Mouse (Mus musculus) embryonic facial prominence, embryonic 11.5 days (tissue): ENCODE results near the gene Fam131a. TPM values are rescaled to one million over a fixed set of nuclear protein-coding genes. Genes with fewer than 3 reads are reported as not detected.

ENCODE experiments used
- ATAC-seq: fragments of 200-750 bp; cut with Nextera tagmentation; replicated peaks from 2 replicates; pipeline ENCODE4 v1.8.0; 2017; ENCODE audit warnings: low read depth; ENCODE audit not compliant: insufficient number of reproducible peaks, low FRiP score, low TSS enrichment
- DNase-seq: peaks from one replicate; pipeline ENCODE4 v3.0.0-alpha.2; 2015; ENCODE audit warnings: low spot score
- H3K27ac ChIP-seq: fragments of 300-500 bp; sonication (generic); replicated peaks from 2 replicates; pipeline ENCODE4 v1.5.1; 2014; ENCODE audit warnings: mild to moderate bottlenecking, low read depth, low read length, control low read depth
- H3K27me3 ChIP-seq: fragments of 300-500 bp; sonication (generic); 2 replicates; pipeline ENCODE4 v1.6.1; 2014; ENCODE audit warnings: mild to moderate bottlenecking, low read length, moderate library complexity, mixed read lengths; ENCODE audit not compliant: control insufficient read depth, insufficient read depth
- H3K36me3 ChIP-seq: fragments of 300-500 bp; sonication (generic); replicated peaks from 2 replicates; pipeline ENCODE4 v1.6.1; 2014; ENCODE audit warnings: low read depth, mild to moderate bottlenecking, low read length, moderate library complexity, mixed read lengths; ENCODE audit not compliant: control insufficient read depth, insufficient read depth
- H3K4me1 ChIP-seq: fragments of 300-500 bp; sonication (generic); 2 replicates; pipeline ENCODE4 v1.6.1; 2014; ENCODE audit warnings: low read length, mixed read lengths; ENCODE audit not compliant: control insufficient read depth, insufficient read depth
- H3K4me2 ChIP-seq: fragments of 300-500 bp; sonication (generic); 2 replicates; pipeline ENCODE4 v1.6.1; 2014; ENCODE audit warnings: low read depth, mild to moderate bottlenecking, control low read depth, low read length, moderate library complexity
- H3K4me3 ChIP-seq: fragments of 300-500 bp; sonication (generic); 2 replicates; pipeline ENCODE4 v1.5.1; 2014; ENCODE audit warnings: low read depth, low read length, control low read depth
- H3K9ac ChIP-seq: fragments of 300-500 bp; sonication (generic); replicated peaks from 2 replicates; pipeline ENCODE4 v1.6.1; 2014; ENCODE audit warnings: mild to moderate bottlenecking, control low read depth, low read length
- H3K9me3 ChIP-seq: fragments of 300-500 bp; sonication (generic); replicated peaks from 2 replicates; pipeline ENCODE4 v1.6.1; 2016; ENCODE audit warnings: mild to moderate bottlenecking, low read length, inconsistent platforms, mixed read lengths; ENCODE audit not compliant: control insufficient read depth
- WGBS: fragments of 180-500 bp; shearing (Covaris S2); extraction: QIAGEN DNeasy Blood & Tissue Kit; methylation state at CpG from one replicate; pipeline ENCODE4 v1.1.7; 2014; 5-methylcytosine and 5-hydroxymethylcytosine counted together
- polyA plus RNA-seq: library from polyadenylated mRNA; unstranded; fragments of >200 nt; fragmentation: Nextera tagmentation; extraction: Ambion mirVana; gene quantifications from 2 replicates; pipeline ENCODE4 v1.2.1, GENCODE M21; 2014

Gene Fam131a
- polyA plus RNA-seq, 1 experiment from 2014 or later = 4.4 TPM

DNA sequence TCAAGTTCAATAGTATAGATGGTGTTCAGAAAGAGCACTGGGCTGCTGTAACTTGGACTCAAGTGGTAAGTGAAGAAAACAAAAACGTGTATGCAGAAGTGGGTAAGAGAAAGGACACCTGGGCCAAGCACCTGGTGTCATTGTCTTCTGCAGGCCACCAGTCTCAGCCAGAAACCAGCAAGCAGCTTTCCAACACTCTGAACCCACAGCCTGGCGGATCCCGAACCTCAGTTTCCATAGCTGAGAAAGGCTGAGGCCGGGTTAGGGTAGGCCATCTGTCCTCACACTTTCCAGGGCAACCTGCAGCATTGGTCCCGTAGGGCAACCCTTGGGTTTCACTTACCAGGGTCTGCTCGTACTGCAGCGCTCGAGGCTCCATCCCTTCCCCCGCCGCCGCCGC lies 22.5 kb downstream of the Fam131a start:
- DNase-seq (no peak), ATAC-seq (no peak; the same call in 1 of the 2 replicates)
- Histone ChIP-seq H3K4me2 (peak overlapping the region; percentile 89), H3K9me3 (no peaks in the 10 kb centered on the region), H3K4me1 (peaks cover 4% of the 10 kb centered on the region; the same call in 1 of the 2 replicates), H3K9ac (peak overlapping the region; percentile 83), H3K36me3 (peaks cover 3% of the 10 kb centered on the region; the same call in 1 of the 2 replicates), H3K27ac (peak overlapping the region; percentile 88), H3K27me3 (no peaks in the 10 kb centered on the region), H3K4me3 (peak overlapping the region; percentile 69)
- under 1% methylated on average over 12 of the region's 12 CpGs for WGBS

DNA sequence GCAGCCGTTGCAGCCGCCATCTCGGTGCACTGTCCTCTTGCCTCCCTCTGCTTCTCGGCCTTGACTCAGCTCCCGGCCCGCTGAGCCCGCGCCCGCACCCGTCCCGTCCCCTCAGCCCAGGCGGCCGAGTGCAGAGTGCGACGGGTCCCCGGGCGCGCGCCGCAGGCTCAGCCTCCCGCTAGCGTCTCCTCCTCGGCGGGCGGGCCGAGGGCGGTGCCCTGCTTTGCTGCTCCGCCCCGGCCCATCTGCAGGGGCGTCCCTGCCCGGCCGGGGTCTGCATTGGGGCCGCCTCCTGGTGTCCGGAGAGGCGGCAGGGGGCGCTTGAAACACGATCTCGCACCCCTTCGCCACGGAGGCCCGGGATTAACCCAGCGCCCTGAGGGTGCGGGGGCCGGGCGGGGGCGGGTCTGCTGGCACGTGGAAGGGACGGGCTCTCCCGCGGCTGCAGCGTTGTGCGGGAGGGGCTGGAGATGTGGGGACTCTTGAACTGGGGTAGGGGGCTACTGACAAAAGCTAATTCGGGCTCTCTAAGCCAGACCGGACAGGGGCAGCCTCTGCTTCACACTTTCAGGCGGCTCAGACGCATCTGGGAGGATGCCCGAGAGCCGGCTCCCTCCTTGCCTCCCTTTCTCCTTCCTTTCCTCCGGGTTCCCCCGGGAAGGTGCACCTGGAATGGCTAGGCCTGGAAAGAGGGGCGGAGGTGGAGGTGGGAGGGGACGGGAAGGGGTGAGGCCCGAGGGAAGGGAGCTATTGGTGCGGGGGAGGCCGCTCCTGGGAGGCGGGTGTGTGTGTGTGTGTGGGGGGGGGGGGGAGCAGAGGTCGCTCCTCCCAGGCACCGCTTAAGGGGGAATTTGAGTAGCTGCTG lies 23.2 kb downstream of the Fam131a start:
- peaks cover 4% of the 10 kb centered on the region; the same call in 1 of the 2 replicates for H3K4me1 ChIP-seq
- peak overlapping the region; percentile 89 for H3K4me2 ChIP-seq
- no peaks in the 10 kb centered on the region for H3K9me3 ChIP-seq
- H3K4me3 ChIP-seq = peak overlapping the region; percentile 69
- H3K36me3 ChIP-seq = peaks cover 3% of the 10 kb centered on the region; the same call in 1 of the 2 replicates
- WGBS = 0% methylated on average over 51 of the region's 68 CpGs
- H3K27ac ChIP-seq = peak overlapping the region; percentile 88
- H3K9ac ChIP-seq = peak overlapping the region; percentile 83
- DNase-seq (peak; percentile 93), ATAC-seq (peak; percentile 90)
- no peaks in the 10 kb centered on the region for H3K27me3 ChIP-seq

DNA sequence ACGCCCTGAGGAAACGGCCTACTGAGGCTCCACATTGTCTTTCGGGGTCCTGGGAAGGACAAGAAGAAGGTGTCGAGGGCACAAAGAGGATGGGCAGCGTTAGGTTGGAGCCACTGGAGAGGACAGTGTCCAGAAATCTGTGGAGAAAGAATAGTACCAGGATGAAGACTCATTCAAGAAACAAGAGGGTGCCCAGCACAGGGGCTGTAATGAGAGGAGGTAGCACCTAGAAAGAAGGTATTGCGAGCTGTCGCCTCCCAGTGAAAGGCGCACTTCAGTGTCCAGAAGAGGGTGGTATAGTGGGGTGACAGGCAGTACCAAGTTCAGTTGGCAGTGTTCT lies 23.8 kb downstream of the Fam131a start:
- Histone ChIP-seq H3K27ac (peak overlapping the region; percentile 88), H3K9me3 (no peaks in the 10 kb centered on the region), H3K4me1 (peaks cover 4% of the 10 kb centered on the region; the same call in 1 of the 2 replicates), H3K4me2 (peak overlapping the region; percentile 89), H3K9ac (peak overlapping the region; percentile 83), H3K27me3 (no peaks in the 10 kb centered on the region), H3K4me3 (peak overlapping the region; percentile 69), H3K36me3 (peaks cover 3% of the 10 kb centered on the region; the same call in 1 of the 2 replicates)
- under 1% methylated on average over 8 of the region's 8 CpGs for WGBS
- ATAC-seq = 0 out of 2 replicates have a peak, but pooled peaks have one; percentile 4
- DNase-seq = no peak

DNA sequence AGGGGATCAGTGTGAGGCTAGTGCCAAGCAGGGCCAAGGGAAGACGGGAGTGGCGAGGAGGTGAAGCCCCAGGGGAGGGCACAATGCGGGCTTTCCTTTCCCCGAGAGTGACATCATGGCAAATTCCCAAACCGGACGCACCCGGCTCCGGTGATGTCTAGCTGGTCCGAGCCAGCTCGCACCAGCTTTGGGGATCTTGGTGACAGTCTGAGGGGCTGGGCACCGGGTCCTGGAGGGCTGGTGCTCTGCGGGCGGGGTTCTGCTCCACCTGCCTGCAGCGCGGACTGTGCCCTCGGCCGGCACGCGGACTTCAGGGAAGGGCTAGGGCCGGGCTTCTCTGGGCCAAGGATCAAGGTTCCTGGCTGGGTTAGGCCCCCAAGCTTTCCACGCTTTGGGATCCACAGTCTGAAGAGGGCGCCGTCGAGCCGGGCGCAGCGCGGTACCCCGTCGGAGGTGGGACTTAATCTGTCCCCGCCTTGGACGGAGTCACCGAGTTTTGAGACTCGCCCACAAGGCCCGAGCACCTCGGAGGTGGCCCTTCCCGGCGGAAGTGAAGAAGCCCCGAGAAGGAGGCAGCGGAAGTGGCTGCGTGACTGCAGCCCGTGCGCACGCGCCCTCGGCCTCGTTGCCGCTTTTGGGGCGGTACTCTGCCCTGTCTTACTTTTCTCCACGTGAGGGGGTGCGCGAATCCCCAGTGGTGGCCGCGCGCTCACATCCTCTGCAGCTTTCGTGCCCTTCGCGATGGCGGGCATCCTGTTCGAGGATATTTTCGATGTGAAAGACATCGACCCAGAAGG lies 24.3 kb downstream of the Fam131a start, which contains the start of the genes Polr2h and Clcn2:
Gene Polr2h, plus strand, starts transcription at position 485 of the 797 bp plus-strand sequence.
Gene Clcn2, minus strand, starts transcription at position 566 of the 797 bp plus-strand sequence.
- peak within 1 kb of the TSS; percentile 69 for H3K4me3 ChIP-seq
- H3K27me3 ChIP-seq = no peaks in the 10 kb centered on the region
- peak; percentile 79 for ATAC-seq
- H3K9ac ChIP-seq = peak within 1 kb of the TSS; percentile 83
- WGBS = 0% methylated on average over 58 of the region's 62 CpGs
- peak; percentile 97 for DNase-seq
- peaks cover 4% of the 10 kb centered on the region; the same call in 1 of the 2 replicates for H3K4me1 ChIP-seq
- H3K4me2 ChIP-seq = peak within 1 kb of the TSS; percentile 89
- H3K36me3 ChIP-seq = peaks cover 3% of the 10 kb centered on the region; the same call in 1 of the 2 replicates
- no peaks in the 10 kb centered on the region for H3K9me3 ChIP-seq
- peak within 1 kb of the TSS; percentile 88 for H3K27ac ChIP-seq

DNA sequence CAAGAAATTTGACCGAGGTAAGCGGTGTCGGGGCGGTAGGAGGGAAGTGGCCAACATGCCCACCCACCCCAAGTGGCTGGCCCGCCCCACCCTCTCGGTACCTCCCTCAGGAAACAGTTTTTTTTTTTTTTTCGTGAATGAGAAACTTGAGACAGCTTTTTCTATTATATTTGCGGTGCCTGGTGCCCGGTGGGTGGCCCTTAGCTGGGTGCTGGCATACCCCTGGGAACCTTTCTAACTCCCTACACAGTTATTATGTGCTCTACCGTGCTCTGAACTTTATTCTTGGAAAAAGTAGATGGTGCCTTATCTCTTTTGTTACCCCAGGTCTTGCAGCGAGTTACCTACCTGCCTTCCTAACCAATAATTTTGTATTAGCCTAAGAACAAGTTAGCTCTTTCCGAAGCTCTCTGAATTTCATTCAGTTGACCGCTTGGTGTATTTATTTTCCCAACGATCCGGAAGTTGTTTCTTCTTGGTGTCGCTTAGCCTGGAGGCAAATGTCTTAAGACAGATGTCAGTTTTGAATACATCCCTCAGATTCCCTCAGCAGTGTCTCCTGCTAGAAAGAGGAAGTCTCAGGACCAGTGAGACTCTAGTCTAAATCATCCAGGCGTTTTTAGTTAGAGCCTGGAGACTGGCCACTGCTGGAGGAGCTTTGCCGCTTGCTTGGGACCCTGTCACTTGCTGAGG lies 25.1 kb downstream of the Fam131a start:
- Histone ChIP-seq H3K4me3 (peak overlapping the region; percentile 69), H3K27me3 (no peaks in the 10 kb centered on the region), H3K4me2 (peak overlapping the region; percentile 89), H3K36me3 (peaks cover under 1% of the 10 kb centered on the region; the same call in 1 of the 2 replicates), H3K27ac (peak overlapping the region; percentile 88), H3K9me3 (no peaks in the 10 kb centered on the region), H3K4me1 (peaks cover 4% of the 10 kb centered on the region; the same call in 1 of the 2 replicates), H3K9ac (peak overlapping the region; percentile 83)
- DNase-seq = peak; percentile 36
- WGBS = 2% methylated on average over 18 of the region's 18 CpGs
- peak; percentile 4; the same call in 1 of the 2 replicates for ATAC-seq

DNA sequence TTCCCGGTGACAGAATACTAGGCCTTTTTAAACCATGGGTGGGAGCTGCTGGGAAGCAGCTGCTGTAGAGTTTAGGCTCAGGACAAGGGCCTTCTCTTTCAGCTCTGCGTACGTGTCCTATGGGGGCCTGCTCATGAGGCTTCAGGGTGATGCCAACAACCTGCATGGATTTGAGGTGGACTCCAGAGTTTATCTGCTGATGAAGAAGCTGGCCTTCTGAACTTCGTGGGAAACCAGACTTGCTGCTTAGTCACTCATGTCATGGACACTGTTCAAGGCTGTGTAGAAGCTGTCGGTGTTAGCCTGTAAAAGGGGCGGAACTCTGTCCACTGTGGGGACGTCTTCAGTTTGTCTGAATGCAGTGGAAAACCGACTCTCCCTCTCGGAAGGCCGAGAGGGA lies 28.8 kb downstream of the Fam131a start:
- H3K36me3 ChIP-seq = no peaks in the 10 kb centered on the region; the same call in 1 of the 2 replicates
- no peak for ATAC-seq
- no peak overlapping the region for H3K4me3 ChIP-seq
- no peak for DNase-seq
- H3K4me1 ChIP-seq = 0 out of 2 replicates have a peak, but pooled peaks cover 2% of the 10 kb centered on the region
- no peak overlapping the region for H3K4me2 ChIP-seq
- no peak overlapping the region for H3K9ac ChIP-seq
- WGBS = 82% methylated on average over 10 of the region's 10 CpGs
- H3K27me3 ChIP-seq = no peaks in the 10 kb centered on the region
- H3K9me3 ChIP-seq = no peaks in the 10 kb centered on the region
- H3K27ac ChIP-seq = no peak overlapping the region

DNA sequence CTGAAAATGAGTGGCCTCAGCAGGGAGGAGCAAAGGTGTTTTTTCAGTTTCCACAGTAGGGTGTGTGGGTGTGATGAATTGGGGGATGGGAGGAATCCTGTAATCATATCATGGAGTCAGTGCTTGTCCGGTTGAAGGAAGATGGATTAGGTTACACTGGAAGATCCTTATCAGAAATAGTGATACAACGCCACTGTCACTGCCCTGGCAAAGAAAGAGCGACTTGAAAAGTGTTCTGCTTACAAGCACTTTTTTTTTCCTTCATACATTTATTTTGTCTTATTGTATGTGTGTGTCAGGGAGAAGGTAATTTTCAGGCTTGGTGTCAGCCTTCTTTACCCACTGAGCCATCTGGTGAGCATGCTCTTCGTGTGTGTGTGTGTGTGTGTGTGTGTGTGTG lies 29.7 kb downstream of the Fam131a start:
- Histone ChIP-seq H3K4me1 (0 out of 2 replicates have a peak, but pooled peaks cover 2% of the 10 kb centered on the region), H3K36me3 (no peaks in the 10 kb centered on the region; the same call in 1 of the 2 replicates), H3K27ac (no peak overlapping the region), H3K9ac (no peak overlapping the region), H3K4me3 (no peak overlapping the region), H3K9me3 (no peaks in the 10 kb centered on the region), H3K27me3 (no peaks in the 10 kb centered on the region), H3K4me2 (no peak overlapping the region)
- 70% methylated on average over 4 of the region's 4 CpGs for WGBS
- DNase-seq (no peak), ATAC-seq (no peak)
